Mouse (Mus musculus) forebrain, embryonic 10.5 days (tissue): ENCODE measurements around the gene Ccr2. TPM values are rescaled to one million over a fixed set of nuclear protein-coding genes. Genes with fewer than 3 reads are reported as not detected.
"Not testable (repeated sequence)": the region's sequence is repeated elsewhere in the genome, so short reads cannot be mapped to it uniquely, and the experiment has no call there.

Experiments used
- DNase-seq: peaks from one replicate; pipeline ENCODE4 v3.0.0-alpha.2; 2017; ENCODE audit warnings: low spot score; ENCODE audit errors: extremely low spot score
- H3K27ac ChIP-seq: fragments of 300-500 bp; sonication (generic); 2 replicates; pipeline ENCODE4 v1.5.1; 2016; ENCODE audit warnings: mild to moderate bottlenecking
- H3K27me3 ChIP-seq: fragments of 300-500 bp; sonication (generic); 2 replicates; pipeline ENCODE4 v1.6.1; 2016; ENCODE audit warnings: mild to moderate bottlenecking; ENCODE audit not compliant: poor library complexity, severe bottlenecking
- H3K36me3 ChIP-seq: fragments of 300-500 bp; sonication (generic); replicated peaks from 2 replicates; pipeline ENCODE4 v1.6.1; 2016; ENCODE audit warnings: mild to moderate bottlenecking, moderate library complexity
- H3K4me1 ChIP-seq: fragments of 300-500 bp; sonication (generic); 2 replicates; pipeline ENCODE4 v1.6.1; 2016
- H3K4me3 ChIP-seq: fragments of 300-500 bp; sonication (generic); 2 replicates; pipeline ENCODE4 v1.5.1; 2016; ENCODE audit warnings: mild to moderate bottlenecking, moderate library complexity
- H3K9me3 ChIP-seq: fragments of 300-500 bp; sonication (generic); 2 replicates; pipeline ENCODE4 v1.6.1; 2016; ENCODE audit warnings: mild to moderate bottlenecking, moderate library complexity
- WGBS: fragments of 180-500 bp; shearing (Covaris S2); methylation state at CpG from one replicate; pipeline ENCODE4 v1.1.7; 2016; 5-methylcytosine and 5-hydroxymethylcytosine counted together
- polyA plus RNA-seq: library from polyadenylated mRNA; unstranded; fragments of >200 nt; fragmentation: Nextera tagmentation; extraction: Ambion mirVana; gene quantifications from 2 replicates; pipeline ENCODE4 v1.2.1, GENCODE M21; 2016

The Ccr2 gene
- polyA plus RNA-seq, 1 experiment from 2014 or later, result 0.06 TPM

DNA sequence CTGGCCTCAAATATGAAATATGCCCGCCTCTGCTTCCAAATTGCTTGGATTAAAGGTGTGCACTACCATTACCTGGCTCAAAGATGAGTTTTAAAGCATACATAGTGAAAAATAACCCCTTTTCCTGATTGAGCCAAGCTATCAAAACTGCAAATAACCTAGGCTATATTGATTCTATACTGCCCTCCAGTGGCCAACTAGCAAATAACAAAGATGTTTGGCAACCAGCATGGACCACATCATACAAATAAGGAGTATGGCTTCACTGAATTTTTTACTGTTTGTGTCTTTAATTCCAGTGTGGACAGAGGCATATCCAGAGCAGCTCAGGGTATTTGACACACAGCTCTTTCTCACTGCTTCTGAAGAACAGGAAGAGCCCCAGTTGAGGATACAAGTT lies 26.6 kb downstream of the Ccr2 start:
- no peaks in the 10 kb centered on the region for H3K27me3 ChIP-seq
- H3K36me3 ChIP-seq, result no peaks in the 10 kb centered on the region
- peak; percentile 21 for DNase-seq
- 0% methylated on average over 1 of the region's 1 CpGs for WGBS
- no peaks in the 10 kb centered on the region for H3K9me3 ChIP-seq
- no peak overlapping the region for H3K27ac ChIP-seq
- H3K4me3 ChIP-seq, result no peak overlapping the region
- no peaks in the 10 kb centered on the region for H3K4me1 ChIP-seq

DNA sequence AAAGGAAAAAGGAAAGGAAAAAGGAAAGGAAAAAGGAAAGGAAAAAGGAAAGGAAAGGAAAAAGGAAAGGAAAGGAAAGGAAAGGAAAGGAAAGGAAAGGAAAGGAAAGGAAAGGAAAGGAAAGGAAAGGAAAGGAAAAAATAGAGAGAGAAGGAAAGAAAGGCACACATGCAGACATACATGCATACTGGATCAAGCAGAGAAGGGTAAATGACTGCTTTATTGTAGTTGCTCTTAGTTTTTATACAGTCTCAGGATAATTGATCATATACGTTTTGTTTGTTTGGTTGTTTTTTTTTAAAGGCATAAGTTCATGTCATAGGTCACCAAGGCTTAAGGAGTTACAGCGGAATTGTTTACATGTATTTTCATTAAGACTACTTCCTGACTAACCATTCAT lies 31.1 kb downstream of the Ccr2 start:
- H3K4me1 ChIP-seq, H3K27me3 ChIP-seq, DNase-seq, H3K27ac ChIP-seq, H3K9me3 ChIP-seq, H3K36me3 ChIP-seq, H3K4me3 ChIP-seq: not testable (repeated sequence)
- 90% methylated on average over 2 of the region's 2 CpGs for WGBS

DNA sequence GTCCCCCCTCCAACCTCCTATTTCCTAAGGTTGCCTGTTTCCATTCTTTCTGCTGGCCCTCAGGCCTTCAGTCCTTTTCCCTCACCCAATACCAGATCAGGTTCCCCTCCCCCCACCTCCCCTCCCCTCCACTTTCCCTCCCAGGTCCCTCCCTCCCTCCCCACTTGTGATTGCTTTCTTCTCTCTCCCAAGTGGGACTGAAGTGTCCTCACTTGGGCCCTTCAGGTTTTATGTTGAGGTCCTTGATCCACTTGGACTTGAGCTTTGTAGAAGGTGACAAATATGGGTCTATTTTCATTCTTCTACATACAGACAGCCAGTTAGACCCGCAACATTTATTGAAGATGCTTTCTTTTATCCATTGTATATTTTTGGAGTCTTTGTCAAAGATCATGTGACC lies 33.2 kb downstream of the Ccr2 start:
- H3K4me1 ChIP-seq, result peaks cover 11% of the 10 kb centered on the region
- H3K27me3 ChIP-seq, DNase-seq, H3K36me3 ChIP-seq, H3K9me3 ChIP-seq, H3K4me3 ChIP-seq, H3K27ac ChIP-seq: not testable (repeated sequence)
- 93% methylated on average over 1 of the region's 1 CpGs for WGBS

DNA sequence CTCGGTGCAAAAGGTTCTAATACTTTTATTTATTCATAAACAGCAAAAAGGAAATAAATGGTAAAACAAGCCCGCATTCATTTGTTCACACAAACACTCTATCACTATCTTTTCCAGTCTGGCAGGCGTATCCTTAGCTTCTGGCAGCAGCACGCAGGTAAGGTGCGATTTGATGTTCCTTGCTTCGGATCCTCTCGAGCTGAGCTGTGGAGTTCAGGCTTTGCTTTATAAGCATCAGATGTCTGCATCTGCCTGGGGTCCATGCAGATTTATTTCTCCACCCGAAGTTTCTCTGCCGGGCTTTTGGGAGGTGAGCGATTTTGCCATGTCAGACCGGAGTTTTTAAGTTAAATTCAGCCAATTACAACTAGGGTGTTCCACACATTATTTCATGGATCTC lies 35.9 kb downstream of the Ccr2 start:
- WGBS, result 83% methylated on average over 11 of the region's 11 CpGs

DNA sequence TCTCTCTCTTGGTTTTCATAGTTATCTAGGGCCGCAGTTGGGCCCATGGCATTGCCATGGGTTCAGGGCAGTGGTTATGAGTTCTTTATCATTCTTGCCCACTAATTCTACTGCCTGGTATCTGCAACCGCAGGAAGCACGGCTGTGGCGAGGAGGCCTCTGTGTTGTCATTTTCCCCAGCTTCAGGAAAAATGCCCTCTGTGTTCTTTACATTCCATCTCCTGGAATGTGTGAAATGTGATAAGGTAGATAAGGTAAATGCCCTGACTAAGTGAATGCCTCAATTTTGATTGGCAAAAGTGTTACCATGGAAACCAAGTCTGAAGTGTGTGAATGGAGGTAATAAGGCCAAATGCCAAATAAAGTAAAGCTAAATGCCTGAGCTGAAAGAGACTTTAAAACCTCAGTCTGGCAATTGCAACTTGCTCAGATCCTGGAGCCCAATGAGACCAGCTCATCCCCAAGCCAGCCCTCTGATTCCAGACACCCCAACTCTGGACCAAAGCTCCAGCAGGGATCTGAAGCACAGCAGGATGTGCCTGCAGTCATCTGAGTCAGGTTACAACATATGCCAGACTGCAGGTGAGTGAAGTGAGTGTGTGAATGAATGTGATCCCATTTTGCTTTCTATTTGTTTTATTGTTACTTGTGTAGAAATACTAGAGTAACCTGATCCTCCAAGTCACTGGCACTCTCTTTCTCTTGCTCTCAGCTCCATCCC lies 36.5 kb downstream of the Ccr2 start:
- Histone ChIP-seq H3K4me3 (no peak overlapping the region), H3K4me1 (peaks cover 11% of the 10 kb centered on the region), H3K27me3 (no peaks in the 10 kb centered on the region), H3K27ac (no peak overlapping the region), H3K9me3 (no peaks in the 10 kb centered on the region), H3K36me3 (no peaks in the 10 kb centered on the region)
- DNase-seq, result no peak
- 68% methylated on average over 4 of the region's 4 CpGs for WGBS

More for the DNA sequence above, 35.9 kb downstream of the Ccr2 start:
- Histone ChIP-seq H3K36me3 (no peaks in the 10 kb centered on the region), H3K27ac (no peak overlapping the region), H3K4me1 (peaks cover 11% of the 10 kb centered on the region), H3K4me3 (no peak overlapping the region), H3K27me3 (no peaks in the 10 kb centered on the region), H3K9me3 (no peaks in the 10 kb centered on the region)
- no peak for DNase-seq

DNA sequence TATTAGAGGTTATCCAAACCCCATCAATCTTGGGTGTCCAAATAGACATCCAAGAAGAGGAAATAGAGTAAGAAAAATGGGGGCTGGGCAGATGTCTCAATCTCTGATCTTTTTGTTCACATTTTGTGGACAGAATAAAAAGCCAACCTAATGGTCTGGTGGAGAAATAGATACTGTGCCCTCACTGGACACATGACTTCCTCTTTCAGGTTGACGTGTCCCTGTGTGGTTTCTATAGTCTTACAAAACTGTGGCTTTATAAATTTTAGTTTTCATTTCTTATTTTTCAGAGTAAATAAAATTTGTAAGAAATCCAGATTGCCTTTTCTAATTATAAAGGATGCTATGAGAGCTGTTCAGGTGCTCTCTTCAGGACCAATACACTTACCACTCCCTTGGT lies 41.9 kb downstream of the Ccr2 start:
- Histone ChIP-seq H3K4me3 (no peak overlapping the region), H3K36me3 (no peaks in the 10 kb centered on the region), H3K9me3 (no peaks in the 10 kb centered on the region), H3K27ac (no peak overlapping the region), H3K4me1 (no peaks in the 10 kb centered on the region), H3K27me3 (no peaks in the 10 kb centered on the region)
- DNase-seq, result no peak
- WGBS, result 88% methylated on average over 1 of the region's 1 CpGs

DNA sequence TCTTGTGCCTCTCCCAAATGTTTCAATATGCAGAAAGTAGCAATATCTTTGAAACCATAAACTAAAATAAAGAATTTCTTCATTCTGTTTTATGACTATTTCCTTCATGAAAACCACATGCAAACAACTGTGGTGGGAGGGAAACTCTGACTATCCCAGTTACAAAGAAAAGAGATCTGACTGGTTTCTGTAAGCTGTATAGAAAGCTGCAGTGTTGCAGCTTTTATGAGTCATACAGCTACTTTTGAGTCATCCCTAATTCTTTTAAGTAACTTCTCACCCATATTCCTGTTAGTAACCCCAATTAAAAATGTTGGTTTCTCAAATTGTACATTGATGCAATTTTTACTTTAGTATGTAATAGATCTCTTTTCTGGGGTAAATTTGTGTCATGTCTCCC lies 44.6 kb downstream of the Ccr2 start:
- Histone ChIP-seq H3K9me3 (no peaks in the 10 kb centered on the region), H3K36me3 (no peaks in the 10 kb centered on the region), H3K27ac (no peak overlapping the region), H3K27me3 (no peaks in the 10 kb centered on the region), H3K4me1 (no peaks in the 10 kb centered on the region), H3K4me3 (no peak overlapping the region)
- DNase-seq, result no peak

Other genes with a start within 250 kb of the Ccr2 start
- gene Xcr1, start 239.9 kb upstream of the Ccr2 start, polyA plus RNA-seq, result 0.02 and 0.04 TPM in 2 replicates
- gene Ccr1, start 133.3 kb upstream of the Ccr2 start, polyA plus RNA-seq, result 0.53 and 0.81 TPM in 2 replicates
- gene Ccr1l1, start 123.5 kb upstream of the Ccr2 start, polyA plus RNA-seq, result not detected in 2 replicates
- gene Ccr3, start 80.0 kb upstream of the Ccr2 start, polyA plus RNA-seq, result not detected in 2 replicates
- gene Ccr5, start 19.6 kb downstream of the Ccr2 start, polyA plus RNA-seq, result 0.07 and 0.55 TPM in 2 replicates
- gene 2010315B03Rik, start 210.7 kb downstream of the Ccr2 start, polyA plus RNA-seq, result 9.9 and 10.0 TPM in 2 replicates